Mouse (Mus musculus) megakaryocyte, embryonic 14.5 days (primary cell): Measurements from ENCODE around the gene Hnrnpa0.

Source experiments
- FLI1 ChIP-seq: IDR thresholded peaks from 2 replicates; pipeline ENCODE4 v1.6.1; 2012; ENCODE audit warnings: low read length, inconsistent platforms, mixed read lengths
- GATA1 ChIP-seq: IDR thresholded peaks from 3 replicates; pipeline ENCODE4 v1.6.1; 2012; ENCODE audit warnings: mixed read lengths, low read length, inconsistent platforms, borderline replicate concordance

GRCm38 (mm10) chr13:58126862-58127765 is 1.2 kb downstream of the Hnrnpa0 start:
- TF ChIP-seq GATA1: no peak
- no peak for TF ChIP-seq FLI1
